In the genomic region with DNA sequence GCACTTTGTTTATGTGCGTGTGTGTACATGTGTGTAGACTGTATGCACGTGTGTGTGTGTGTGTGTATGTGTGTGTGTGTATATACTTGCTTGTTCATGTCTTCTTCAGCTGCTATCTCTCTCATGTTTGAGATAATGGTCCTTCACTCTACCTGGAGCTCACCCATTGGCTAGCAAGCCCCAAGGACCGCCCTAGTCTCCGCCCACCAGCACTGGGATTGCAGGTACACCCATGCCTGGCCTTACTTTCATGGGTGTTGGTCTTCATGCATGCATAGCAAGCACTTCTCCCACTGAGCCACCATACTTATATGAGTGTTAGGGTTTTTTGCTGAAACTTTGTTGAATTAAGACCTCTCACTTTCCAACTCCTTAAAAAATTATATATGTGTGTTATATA, we compare ENCODE assay signal across 16 mouse cellular contexts. TPM values are rescaled to one million over a fixed set of nuclear protein-coding genes. Genes with fewer than 3 reads are reported as not detected.
DNase-seq lines count a peak whose midpoint lies in the region; ATAC-seq and TF ChIP-seq lines count a peak whose summit lies in the region.
"Had no signal": no experiment of that assay in that cellular context is flagged by ENCODE, and none has a peak within 500 bp of the region (broad histone marks: within the 10 kb centered on the region; RNA-seq: fewer than 3 reads in every experiment).

No protein-coding gene starts in this region.

- H3K9me3 ChIP-seq in forebrain, embryonic 10.5 days, result no peaks in the 10 kb centered on the region
- no peaks in the 10 kb centered on the region for H3K9me3 ChIP-seq in forebrain, embryonic 11.5 days (ENCODE audit: control insufficient read depth, low read length)
- H3K9me3 ChIP-seq in kidney, embryonic 15.5 days (replicated peaks), result no peaks in the 10 kb centered on the region
- no peaks in the 10 kb centered on the region for H3K9me3 ChIP-seq in embryonic facial prominence, embryonic 12.5 days
- H3K9me3 ChIP-seq in limb, embryonic 14.5 days (ENCODE audit: control insufficient read depth, low read length), result no peaks in the 10 kb centered on the region

- H3K4me2 ChIP-seq in forebrain, embryonic 11.5 days (ENCODE audit: low read depth, low read length, severe bottlenecking), result no peak overlapping the region
- H3K4me2 ChIP-seq in kidney, embryonic 15.5 days, result no peak overlapping the region
- no peak overlapping the region for H3K4me2 ChIP-seq in embryonic facial prominence, embryonic 12.5 days (replicated peaks)
- no peak overlapping the region for H3K4me2 ChIP-seq in limb, embryonic 14.5 days (replicated peaks; ENCODE audit: low read depth, low read length, severe bottlenecking)
- H3K4me2 ChIP-seq: midbrain, embryonic 11.5 days had no signal

- no peaks in the 10 kb centered on the region for H3K27me3 ChIP-seq in forebrain, embryonic 10.5 days (ENCODE audit: poor library complexity, severe bottlenecking)
- H3K27me3 ChIP-seq in forebrain, embryonic 11.5 days (ENCODE audit: control insufficient read depth, insufficient read depth, low read length), result no peaks in the 10 kb centered on the region
- H3K27me3 ChIP-seq in kidney, embryonic 15.5 days, result no peaks in the 10 kb centered on the region
- H3K27me3 ChIP-seq in embryonic facial prominence, embryonic 12.5 days, result no peaks in the 10 kb centered on the region
- H3K27me3 ChIP-seq in limb, embryonic 14.5 days (ENCODE audit: control insufficient read depth, insufficient read depth, low read length), result no peaks in the 10 kb centered on the region

- 85% methylated on average over 4 of the region's 4 CpGs for WGBS in forebrain, embryonic 10.5 days
- WGBS in forebrain, embryonic 11.5 days, result 76% methylated on average over 4 of the region's 4 CpGs
- 82% methylated on average over 4 of the region's 4 CpGs for WGBS in kidney, embryonic 15.5 days
- WGBS in embryonic facial prominence, embryonic 12.5 days, result 79% methylated on average over 4 of the region's 4 CpGs
- 71% methylated on average over 4 of the region's 4 CpGs for WGBS in limb, embryonic 14.5 days

- H3K9ac ChIP-seq in forebrain, embryonic 11.5 days (ENCODE audit: low read length), result no peak overlapping the region
- no peak overlapping the region for H3K9ac ChIP-seq in kidney, embryonic 15.5 days
- H3K9ac ChIP-seq in embryonic facial prominence, embryonic 12.5 days, result no peak overlapping the region
- no peak overlapping the region for H3K9ac ChIP-seq in limb, embryonic 14.5 days (ENCODE audit: low read depth, low read length, severe bottlenecking)

- H3K4me1 ChIP-seq in forebrain, embryonic 10.5 days, result peaks cover 92% of the 10 kb centered on the region
- peaks cover 22% of the 10 kb centered on the region for H3K4me1 ChIP-seq in forebrain, embryonic 11.5 days (replicated peaks; ENCODE audit: control insufficient read depth, insufficient read depth, low read length)
- peaks cover 99% of the 10 kb centered on the region for H3K4me1 ChIP-seq in kidney, embryonic 15.5 days
- H3K4me1 ChIP-seq in embryonic facial prominence, embryonic 12.5 days, result peaks cover 86% of the 10 kb centered on the region
- peaks cover 72% of the 10 kb centered on the region for H3K4me1 ChIP-seq in limb, embryonic 14.5 days (ENCODE audit: control insufficient read depth, insufficient read depth, low read length)

- ATAC-seq in forebrain, embryonic 11.5 days (replicated peaks; ENCODE audit: low FRiP score), result no peak
- no peak for ATAC-seq in kidney, embryonic 15.5 days (replicated peaks; ENCODE audit: low FRiP score)
- no peak for ATAC-seq in embryonic facial prominence, embryonic 12.5 days (ENCODE audit: insufficient number of reproducible peaks, insufficient read depth, low FRiP score, low TSS enrichment)
- ATAC-seq in limb, embryonic 14.5 days (ENCODE audit: low FRiP score, low read depth), result no peak
- ATAC-seq: hindbrain, postnatal 0 days had no signal

- peak overlapping the region; percentile 79 for H3K27ac ChIP-seq in forebrain, embryonic 10.5 days
- H3K27ac ChIP-seq in forebrain, embryonic 11.5 days (ENCODE audit: low read depth, low read length), result no peak overlapping the region
- H3K27ac ChIP-seq in kidney, embryonic 15.5 days, result peak overlapping the region; percentile 92
- H3K27ac ChIP-seq in embryonic facial prominence, embryonic 12.5 days, result peak overlapping the region; percentile 93
- H3K27ac ChIP-seq in limb, embryonic 14.5 days (replicated peaks; ENCODE audit: low read depth, low read length), result peak overlapping the region; percentile 77
- H3K27ac ChIP-seq: hindbrain, postnatal 0 days had no signal

- peaks cover 24% of the 10 kb centered on the region for H3K36me3 ChIP-seq in forebrain, embryonic 10.5 days (replicated peaks)
- H3K36me3 ChIP-seq in forebrain, embryonic 11.5 days (ENCODE audit: control insufficient read depth, insufficient read depth, low read length), result no peaks in the 10 kb centered on the region
- H3K36me3 ChIP-seq in kidney, embryonic 15.5 days, result peaks cover 5% of the 10 kb centered on the region; the same call in 1 of the 2 replicates
- no peaks in the 10 kb centered on the region for H3K36me3 ChIP-seq in embryonic facial prominence, embryonic 12.5 days
- H3K36me3 ChIP-seq in limb, embryonic 14.5 days (ENCODE audit: control insufficient read depth, insufficient read depth, low read length), result peaks cover 16% of the 10 kb centered on the region; the same call in 1 of the 2 replicates

- no peak overlapping the region for H3K4me3 ChIP-seq in forebrain, embryonic 10.5 days
- no peak overlapping the region for H3K4me3 ChIP-seq in forebrain, embryonic 11.5 days (ENCODE audit: low read depth, low read length)
- H3K4me3 ChIP-seq in kidney, embryonic 15.5 days (replicated peaks), result no peak overlapping the region
- no peak overlapping the region for H3K4me3 ChIP-seq in embryonic facial prominence, embryonic 12.5 days
- H3K4me3 ChIP-seq in limb, embryonic 14.5 days (replicated peaks; ENCODE audit: low read length), result no peak overlapping the region

- TF ChIP-seq POLR2A in limb, embryonic 14.5 days (IDR thresholded peaks at IDR 0.05; ENCODE audit: borderline replicate concordance, extremely low read depth, insufficient read depth, insufficient read length), result no peak

- DNase-seq in forebrain, embryonic 10.5 days (ENCODE audit: extremely low spot score, low spot score), result no peak
- DNase-seq in forebrain, embryonic 11.5 days (ENCODE audit: low spot score), result no peak
- no peak for DNase-seq in kidney, adult 8-10 months
- DNase-seq in limb, embryonic 14.5 days (ENCODE audit: low spot score), result no peak
- no peak for DNase-seq in ovary, postnatal 14 days (ENCODE audit: low spot score)
- no peak for DNase-seq in natural killer cell, adult 2 months (ENCODE audit: low spot score in 2 of 2)
- DNase-seq: adrenal gland, adult 2 months; cerebellum, adult 9-10 months; gastrocnemius, postnatal 14 days; kidney, postnatal 25 days; lung, postnatal 14 days; right cerebral cortex, postnatal 25 days had no signal

RNA-seq across cellular contexts. Expression of a gene that starts 40.5 kb away (rescaled TPM):
- 3.6 and 3.7 TPM in 2 replicates for polyA plus RNA-seq in forebrain, embryonic 10.5 days (2016; fragmentation: Nextera tagmentation; extraction: Ambion mirVana)
- polyA plus RNA-seq in forebrain, embryonic 11.5 days (2014; fragmentation: Nextera tagmentation; extraction: Ambion mirVana), result 6.5 and 7.4 TPM in 2 replicates
- 10.6 and 12.3 TPM in 2 replicates for polyA plus RNA-seq in kidney, embryonic 15.5 days (2015; fragmentation: Nextera tagmentation; extraction: Ambion mirVana)
- polyA plus RNA-seq in embryonic facial prominence, embryonic 12.5 days (2016; fragmentation: Nextera tagmentation; extraction: Ambion mirVana), result 25.4 and 26.0 TPM in 2 replicates
- 23.5 and 43.1 TPM in 2 replicates for polyA plus RNA-seq in limb, embryonic 14.5 days (2012; rRNA removed)
- polyA plus RNA-seq in limb, embryonic 14.5 days (2014; fragmentation: Nextera tagmentation; extraction: Ambion mirVana), result 12.0 and 14.7 TPM in 2 replicates
